Mouse (Mus musculus) heart, postnatal 0 days (tissue): ENCODE data around the gene Serpine1. TPM values are rescaled to one million over a fixed set of nuclear protein-coding genes. Genes with fewer than 3 reads are reported as not detected.
A peak's percentile ranks its signal among the peaks of the same experiment; 100 is the strongest.

Experiments
- ATAC-seq: fragments of 200-750 bp; cut with Nextera tagmentation; 2 replicates; pipeline ENCODE4 v1.8.0; 2017; ENCODE audit warnings: low read depth, moderate number of reproducible peaks, moderate library complexity; ENCODE audit not compliant: insufficient read depth
- DNase-seq: peaks from one replicate; pipeline ENCODE4 v3.0.0-alpha.2; 2016; ENCODE audit warnings: low spot score
- H3K27ac ChIP-seq: fragments of 300-500 bp; sonication (generic); 2 replicates; pipeline ENCODE4 v1.5.1; 2014; ENCODE audit warnings: low read depth, mild to moderate bottlenecking
- H3K27me3 ChIP-seq: fragments of 300-500 bp; sonication (generic); 2 replicates; pipeline ENCODE4 v1.6.1; 2014; ENCODE audit warnings: low read length, mixed read lengths; ENCODE audit not compliant: control insufficient read depth, insufficient read depth
- H3K36me3 ChIP-seq: fragments of 300-500 bp; sonication (generic); replicated peaks from 2 replicates; pipeline ENCODE4 v1.6.1; 2014; ENCODE audit warnings: low read length, mixed read lengths; ENCODE audit not compliant: control insufficient read depth, insufficient read depth
- H3K4me1 ChIP-seq: fragments of 300-500 bp; sonication (generic); 2 replicates; pipeline ENCODE4 v1.6.1; 2014; ENCODE audit warnings: antibody characterized with exemption; ENCODE audit not compliant: control insufficient read depth, insufficient read depth
- H3K4me2 ChIP-seq: fragments of 300-500 bp; sonication (generic); 2 replicates; pipeline ENCODE4 v1.6.1; 2014; ENCODE audit warnings: low read depth, mild to moderate bottlenecking, low read length, moderate library complexity
- H3K4me3 ChIP-seq: fragments of 300-500 bp; sonication (generic); 2 replicates; pipeline ENCODE4 v1.5.1; 2014; ENCODE audit warnings: low read depth, low read length
- H3K9ac ChIP-seq: fragments of 300-500 bp; sonication (generic); replicated peaks from 2 replicates; pipeline ENCODE4 v1.6.1; 2014; ENCODE audit warnings: low read depth, low read length, mixed read lengths
- H3K9me3 ChIP-seq: fragments of 300-500 bp; sonication (generic); replicated peaks from 2 replicates; pipeline ENCODE4 v1.6.1; 2016; ENCODE audit warnings: low read length; ENCODE audit not compliant: control insufficient read depth
- CTCF ChIP-seq: IDR thresholded peaks from 2 replicates; pipeline ENCODE4 v1.5.1; 2016; ENCODE audit warnings: antibody characterized with exemption, control low read depth, low read depth
- EP300 ChIP-seq: IDR thresholded peaks from 2 replicates; pipeline ENCODE4 v1.6.1; 2016; ENCODE audit warnings: antibody characterized with exemption, low read depth
- WGBS: fragments of 180-500 bp; shearing (Covaris S2); extraction: QIAGEN DNeasy Blood & Tissue Kit; methylation state at CpG from one replicate; pipeline ENCODE4 v1.1.7; 2014; 5-methylcytosine and 5-hydroxymethylcytosine counted together
- polyA plus RNA-seq: library from polyadenylated mRNA; unstranded; fragments of >200 nt; fragmentation: Nextera tagmentation; extraction: Ambion mirVana; gene quantifications from 2 replicates; pipeline ENCODE4 v1.2.1, GENCODE M21; 2015
- total RNA-seq: library from RNA; depleted of rRNA; stranded (reverse); fragments of >200 nt; gene quantifications from 2 replicates; pipeline ENCODE4 v1.2.3, GENCODE M21; 2014; ENCODE audit warnings: low replicate concordance

Gene Serpine1
- total and polyA plus RNA-seq, 2 experiments from 2014 or later, result 0.93 to 19.1 TPM

DNA sequence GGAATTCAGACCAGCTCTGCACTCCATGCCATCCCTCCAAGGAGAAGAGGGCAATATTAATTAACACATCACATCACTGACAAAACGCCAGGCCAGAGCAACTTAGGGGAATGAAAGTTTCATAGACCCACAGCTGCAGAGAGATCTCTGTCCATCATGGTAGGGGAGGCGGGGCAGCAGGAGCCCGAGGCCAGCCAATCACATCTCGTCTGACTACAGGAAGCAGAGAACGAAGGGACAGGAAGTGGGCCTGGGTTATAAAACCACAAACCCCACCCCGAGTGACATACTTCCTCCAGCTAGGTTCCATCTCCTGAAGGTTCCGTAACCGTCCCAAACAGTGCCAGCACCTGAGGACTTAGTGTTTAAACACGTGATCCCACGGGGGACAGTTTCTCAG lies 23.1 kb upstream of the Serpine1 start:
- Histone ChIP-seq H3K36me3 (no peaks in the 10 kb centered on the region), H3K4me3 (no peak overlapping the region), H3K9ac (no peak overlapping the region), H3K4me1 (peaks cover 4% of the 10 kb centered on the region), H3K9me3 (peaks cover 4% of the 10 kb centered on the region; the same call in 1 of the 2 replicates), H3K4me2 (no peak overlapping the region), H3K27me3 (no peaks in the 10 kb centered on the region), H3K27ac (no peak overlapping the region)
- 79% methylated on average over 10 of the region's 10 CpGs for WGBS
- DNase-seq, result no peak
- TF ChIP-seq CTCF (no peak), EP300 (no peak)
- ATAC-seq, result no peak

DNA sequence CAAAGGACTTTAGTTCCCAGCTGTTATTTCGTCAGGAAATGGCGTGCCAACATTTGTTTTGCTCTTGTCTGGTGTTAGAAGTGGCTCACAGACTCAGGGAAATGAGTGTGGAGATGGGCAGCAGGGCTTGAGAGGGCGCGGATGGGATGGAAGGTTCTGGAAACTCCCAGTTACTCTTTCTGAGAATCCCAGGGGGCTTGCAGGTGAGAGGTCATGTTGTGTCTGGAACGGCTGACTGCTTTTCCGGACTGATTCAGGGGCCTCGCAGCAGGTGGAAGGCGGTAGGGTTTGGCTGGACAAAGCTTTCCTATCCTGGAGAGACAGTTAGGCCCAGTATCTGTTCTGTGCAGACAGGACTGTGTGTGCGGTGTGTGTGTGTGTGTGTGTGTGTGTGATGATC lies 21.7 kb upstream of the Serpine1 start:
- 59% methylated on average over 9 of the region's 9 CpGs for WGBS
- no peak for ATAC-seq
- no peaks in the 10 kb centered on the region for H3K36me3 ChIP-seq
- H3K27ac ChIP-seq, result no peak overlapping the region
- H3K4me3 ChIP-seq, result no peak overlapping the region
- H3K4me2 ChIP-seq, result no peak overlapping the region
- no peak overlapping the region for H3K9ac ChIP-seq
- H3K4me1 ChIP-seq, result peaks cover 4% of the 10 kb centered on the region
- peaks cover 4% of the 10 kb centered on the region; the same call in 1 of the 2 replicates for H3K9me3 ChIP-seq
- no peak for DNase-seq
- no peak for TF ChIP-seq EP300
- TF ChIP-seq CTCF, result no peak
- no peaks in the 10 kb centered on the region for H3K27me3 ChIP-seq

DNA sequence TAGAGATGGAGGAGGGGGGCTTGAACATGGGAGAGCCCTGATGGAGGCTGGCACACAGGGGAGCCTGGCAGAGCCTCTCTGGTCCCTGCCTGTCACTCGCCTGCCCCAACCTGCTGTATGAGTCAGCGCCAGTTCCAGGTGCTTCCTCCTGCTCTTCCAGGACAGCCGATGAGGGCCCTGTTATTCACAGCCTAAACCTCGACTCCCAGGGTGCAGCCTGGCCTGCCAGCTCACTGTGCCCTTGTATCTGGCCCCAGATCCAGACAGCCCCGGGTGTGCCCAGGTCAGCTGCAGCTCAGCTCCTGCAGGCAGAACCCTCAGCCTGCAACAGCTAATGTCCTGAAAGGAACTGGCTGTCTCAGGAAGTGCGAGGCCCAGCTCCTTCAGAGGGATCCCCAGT lies 19.5 kb upstream of the Serpine1 start:
- ATAC-seq, result no peak
- TF ChIP-seq EP300 (no peak), CTCF (no peak)
- 56% methylated on average over 6 of the region's 6 CpGs for WGBS

DNA sequence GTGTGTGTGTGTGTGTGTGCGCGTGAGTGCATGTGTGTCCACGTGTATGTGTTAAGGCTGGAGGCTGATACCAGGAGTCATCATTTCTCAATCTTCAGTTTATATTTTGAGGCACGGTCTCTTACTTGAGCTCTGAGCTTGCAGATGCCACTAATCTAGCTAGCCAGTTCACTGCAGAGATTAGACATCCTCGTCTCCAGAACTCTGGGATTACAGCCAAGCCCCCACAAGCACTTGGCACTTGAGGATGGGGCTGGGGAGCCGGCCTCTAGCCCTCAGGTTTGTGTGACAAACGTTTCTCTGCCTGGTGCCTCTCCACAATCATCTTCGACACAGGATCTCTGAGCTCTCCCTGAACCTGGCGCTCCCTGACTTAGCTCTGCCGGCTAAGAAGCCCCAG lies 18.8 kb upstream of the Serpine1 start:
- no peak for TF ChIP-seq CTCF
- TF ChIP-seq EP300, result no peak
- Histone ChIP-seq H3K27ac (no peak overlapping the region), H3K27me3 (no peaks in the 10 kb centered on the region), H3K4me1 (peaks cover 2% of the 10 kb centered on the region), H3K9me3 (no peaks in the 10 kb centered on the region), H3K4me3 (no peak overlapping the region), H3K9ac (no peak overlapping the region), H3K36me3 (no peaks in the 10 kb centered on the region), H3K4me2 (no peak overlapping the region)
- ATAC-seq (no peak), DNase-seq (no peak)
- WGBS, result 52% methylated on average over 10 of the region's 10 CpGs

More for the DNA sequence above, 19.5 kb upstream of the Serpine1 start:
- peaks cover 4% of the 10 kb centered on the region for H3K4me1 ChIP-seq
- DNase-seq, result no peak
- H3K9me3 ChIP-seq, result peaks cover 1% of the 10 kb centered on the region; the same call in 1 of the 2 replicates
- H3K27me3 ChIP-seq, result no peaks in the 10 kb centered on the region
- H3K27ac ChIP-seq, result no peak overlapping the region
- H3K4me2 ChIP-seq, result no peak overlapping the region
- H3K4me3 ChIP-seq, result no peak overlapping the region
- H3K36me3 ChIP-seq, result no peaks in the 10 kb centered on the region
- H3K9ac ChIP-seq, result no peak overlapping the region

DNA sequence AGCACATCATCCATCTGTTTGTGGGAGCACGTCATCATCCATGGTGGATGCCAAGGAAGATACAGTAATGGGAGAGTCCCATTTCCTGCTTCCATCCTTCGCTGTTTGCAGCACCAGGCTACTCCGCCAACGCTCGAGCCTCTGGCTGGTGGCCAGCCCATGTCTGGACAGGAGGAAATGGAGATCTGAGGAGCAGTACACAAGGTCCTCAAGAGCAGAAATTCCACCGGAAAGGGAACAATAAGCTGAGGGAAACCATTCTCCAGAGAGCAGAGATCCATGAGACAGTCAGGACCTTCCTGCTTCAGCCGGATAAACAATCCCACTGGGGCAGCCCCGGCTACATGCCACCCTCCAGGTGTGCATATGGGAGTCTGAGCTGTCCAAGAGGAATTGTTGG lies 15.3 kb upstream of the Serpine1 start:
- H3K4me2 ChIP-seq, result no peak overlapping the region
- 53% methylated on average over 8 of the region's 8 CpGs for WGBS
- H3K4me3 ChIP-seq, result no peak overlapping the region
- TF ChIP-seq CTCF (no peak), EP300 (peak; percentile 62; the same call in 1 of the 2 replicates)
- H3K27ac ChIP-seq, result no peak overlapping the region
- ATAC-seq (peak; percentile 52; the same call in 1 of the 2 replicates), DNase-seq (peak; percentile 32)
- no peaks in the 10 kb centered on the region for H3K36me3 ChIP-seq
- no peaks in the 10 kb centered on the region for H3K27me3 ChIP-seq
- H3K9me3 ChIP-seq, result no peaks in the 10 kb centered on the region
- H3K4me1 ChIP-seq, result no peaks in the 10 kb centered on the region
- H3K9ac ChIP-seq, result no peak overlapping the region

DNA sequence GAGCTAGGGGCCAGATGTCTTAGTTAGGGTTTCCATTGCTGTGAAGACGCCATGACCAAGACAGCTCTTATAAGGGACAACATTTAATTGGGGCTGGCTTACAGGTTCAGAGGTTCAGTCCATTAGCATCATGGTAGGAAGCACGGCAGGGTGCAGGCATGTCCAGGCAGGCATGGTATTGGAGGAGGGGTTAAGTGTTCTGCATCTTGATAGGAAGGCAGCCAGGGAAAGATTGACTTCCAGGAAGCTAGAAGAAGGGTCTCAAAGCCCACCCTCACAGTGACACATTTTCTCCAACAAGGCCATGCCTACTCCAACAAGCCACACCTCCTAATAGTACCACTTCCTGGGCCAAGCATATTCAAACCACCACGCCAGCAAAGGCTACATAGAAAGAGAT lies 13.7 kb upstream of the Serpine1 start:
- Histone ChIP-seq H3K4me1 (no peaks in the 10 kb centered on the region), H3K4me3 (no peak overlapping the region), H3K9ac (no peak overlapping the region), H3K36me3 (no peaks in the 10 kb centered on the region), H3K27ac (no peak overlapping the region), H3K4me2 (no peak overlapping the region), H3K27me3 (no peaks in the 10 kb centered on the region), H3K9me3 (no peaks in the 10 kb centered on the region)
- ATAC-seq (no peak), DNase-seq (no peak)
- 81% methylated on average over 3 of the region's 3 CpGs for WGBS
- no peak for TF ChIP-seq CTCF
- TF ChIP-seq EP300, result no peak
